In genomic region chr11:49249811-49250421, GRCm38 (mm10) we compare ENCODE assay signal across 7 mouse cellular contexts. TPM values are rescaled to one million over a fixed set of nuclear protein-coding genes. Genes with fewer than 3 reads are reported as not detected.
DNase-seq lines count a peak whose midpoint lies in the region; ATAC-seq and TF ChIP-seq lines count a peak whose summit lies in the region.

No protein-coding gene starts in this region.

- peak overlapping the region; percentile 70 for H3K4me3 ChIP-seq in bone marrow, adult 2 months (replicated peaks; ENCODE audit: control insufficient read depth, low read depth, low read length)
- H3K4me3 ChIP-seq in hindbrain, embryonic 11.5 days (ENCODE audit: low read depth, low read length): peak overlapping the region; percentile 69
- peak overlapping the region; percentile 75 for H3K4me3 ChIP-seq in liver, adult 2 months (ENCODE audit: insufficient read depth, low read depth, low read length)
- H3K4me3 ChIP-seq in neural tube, embryonic 12.5 days: peak overlapping the region; percentile 60

- H3K36me3 ChIP-seq in hindbrain, embryonic 11.5 days (ENCODE audit: control insufficient read depth, insufficient read depth, low read length): no peaks in the 10 kb centered on the region
- H3K36me3 ChIP-seq in liver, adult 2 months (ENCODE audit: control insufficient read depth, insufficient read depth, low read length): peaks cover 8% of the 10 kb centered on the region
- H3K36me3 ChIP-seq in neural tube, embryonic 12.5 days: peaks cover 7% of the 10 kb centered on the region

- H3K79me2 ChIP-seq in liver, adult 2 months (ENCODE audit: control insufficient read depth, insufficient read depth, low read length): peaks cover 55% of the 10 kb centered on the region

- intact Hi-C loops in left cerebral cortex, postnatal 25 days (cut with DNase I): loop anchor here (5.0 to 10.0 kb wide), 2 partner anchors 393 to 445 kb away; partner anchors contain the start of gene Rack1

- H3K4me2 ChIP-seq in hindbrain, embryonic 11.5 days (replicated peaks; ENCODE audit: low read depth, low read length): peak overlapping the region; percentile 84
- peak overlapping the region; percentile 87 for H3K4me2 ChIP-seq in neural tube, embryonic 12.5 days (replicated peaks)

- WGBS in bone marrow, adult 2 months: under 1% methylated on average over 10 of the region's 10 CpGs
- WGBS in hindbrain, embryonic 11.5 days: 33% methylated on average over 10 of the region's 10 CpGs
- WGBS in liver, adult 2 months: 3% methylated on average over 10 of the region's 10 CpGs
- WGBS in neural tube, embryonic 12.5 days: 27% methylated on average over 10 of the region's 10 CpGs

- peaks cover 15% of the 10 kb centered on the region for H3K4me1 ChIP-seq in bone marrow, adult 2 months (ENCODE audit: control insufficient read depth, insufficient read depth, low read length)
- peaks cover 3% of the 10 kb centered on the region for H3K4me1 ChIP-seq in hindbrain, embryonic 11.5 days (replicated peaks; ENCODE audit: control insufficient read depth, insufficient read depth, low read length)
- peaks cover 36% of the 10 kb centered on the region for H3K4me1 ChIP-seq in liver, adult 2 months (ENCODE audit: control insufficient read depth, insufficient read depth, low read length)
- peaks cover 23% of the 10 kb centered on the region for H3K4me1 ChIP-seq in neural tube, embryonic 12.5 days

- no peak for TF ChIP-seq CTCF in bone marrow, adult 2 months (IDR thresholded peaks at IDR 0.05; ENCODE audit: control insufficient read depth, insufficient read depth, low read length)
- no peak for TF ChIP-seq CTCF in liver, adult 2 months (IDR thresholded peaks at IDR 0.05; ENCODE audit: low read depth, low read length)

- peak overlapping the region; percentile 99 for H3K27ac ChIP-seq in bone marrow, adult 2 months (ENCODE audit: control insufficient read depth, insufficient read depth, low read depth, low read length, poor library complexity)
- H3K27ac ChIP-seq in hindbrain, embryonic 11.5 days (ENCODE audit: low read depth, low read length): peak overlapping the region; percentile 74
- H3K27ac ChIP-seq in liver, adult 2 months (replicated peaks; ENCODE audit: insufficient read depth, low read depth, low read length): peak overlapping the region; percentile 82
- H3K27ac ChIP-seq in neural tube, embryonic 12.5 days: no peak overlapping the region

- no peak; the same call in 1 of the 2 replicates for ATAC-seq in hindbrain, embryonic 11.5 days (ENCODE audit: low FRiP score)
- ATAC-seq in neural tube, embryonic 12.5 days (ENCODE audit: low FRiP score, low read depth): no peak; the same call in 1 of the 2 replicates

- TF ChIP-seq POLR2A in bone marrow, adult 2 months (IDR thresholded peaks at IDR 0.05; ENCODE audit: borderline replicate concordance, control insufficient read depth, low read depth, low read length): no peak
- TF ChIP-seq POLR2A in liver, adult 2 months (IDR thresholded peaks at IDR 0.05; ENCODE audit: extremely low read depth, insufficient read depth, low read length): no peak

- no peaks in the 10 kb centered on the region for H3K27me3 ChIP-seq in hindbrain, embryonic 11.5 days (ENCODE audit: control insufficient read depth, insufficient read depth, low read length)
- H3K27me3 ChIP-seq in liver, adult 2 months (ENCODE audit: control insufficient read depth, insufficient read depth, low read length): no peaks in the 10 kb centered on the region
- no peaks in the 10 kb centered on the region for H3K27me3 ChIP-seq in neural tube, embryonic 12.5 days (replicated peaks)

- DNase-seq in CD8-positive naive resting alpha-beta T cell, adult 2 months (ENCODE audit: low read depth in 2 of 2, low spot score in 2 of 2): peak; percentile 62 to 67
- DNase-seq in hindbrain, embryonic 11.5 days (ENCODE audit: low spot score): no peak
- peak; percentile 41 for DNase-seq in liver, adult 2 months (ENCODE audit: extremely low read depth, low read depth, low spot score)
- no peak for DNase-seq in gastrocnemius, postnatal 25 days
- DNase-seq in left cerebral cortex, postnatal 25 days (ENCODE audit: low spot score in 2 of 2): no peak

- no peaks in the 10 kb centered on the region for H3K9me3 ChIP-seq in hindbrain, embryonic 11.5 days (ENCODE audit: control insufficient read depth, low read length)
- H3K9me3 ChIP-seq in neural tube, embryonic 12.5 days: no peaks in the 10 kb centered on the region

- H3K9ac ChIP-seq in hindbrain, embryonic 11.5 days (ENCODE audit: low read depth, low read length): peak overlapping the region; percentile 93
- H3K9ac ChIP-seq in liver, adult 2 months (ENCODE audit: low read depth, low read length): peak overlapping the region; percentile 82
- H3K9ac ChIP-seq in neural tube, embryonic 12.5 days: peak overlapping the region; percentile 80

RNA-seq across cellular contexts. Expression of gene Mgat1, which starts 5.9 kb away (rescaled TPM):
- polyA plus RNA-seq in bone marrow, adult 2 months (2011; ENCODE audit: insufficient read depth, insufficient read length, low replicate concordance, missing spikeins): 37.4 and 63.1 TPM in 2 replicates
- 28.7 and 31.0 TPM in 2 replicates for polyA plus RNA-seq in hindbrain, embryonic 11.5 days (2014; fragmentation: Nextera tagmentation; extraction: Ambion mirVana)
- total RNA-seq in liver, adult 2 months (2014; rRNA removed): 44.7 and 60.8 TPM in 2 replicates
- polyA plus RNA-seq in liver, adult 2 months (2012; rRNA removed): 134 and 145 TPM in 2 replicates
- 36.6 and 36.7 TPM in 2 replicates for polyA plus RNA-seq in neural tube, embryonic 12.5 days (2016; fragmentation: Nextera tagmentation; extraction: Ambion mirVana)
- 10 to 100 TPM; 33.7 to 33.9 TPM for total RNA-seq in gastrocnemius, postnatal 25 days (2021)
- 10 to 100 TPM; 69.0 to 79.2 TPM for total RNA-seq in left cerebral cortex, postnatal 25 days (2021)

RNA-seq across cellular contexts. Expression of gene Olfr1393, which starts 28.2 kb away (rescaled TPM):
- 0.50 TPM in 1 of 2 replicates, not detected in the other for polyA plus RNA-seq in bone marrow, adult 2 months (2011; ENCODE audit: insufficient read depth, insufficient read length, low replicate concordance, missing spikeins)
- polyA plus RNA-seq in hindbrain, embryonic 11.5 days (2014; fragmentation: Nextera tagmentation; extraction: Ambion mirVana): not detected in 2 replicates
- 0.09 and 0.27 TPM in 2 replicates for total RNA-seq in liver, adult 2 months (2014; rRNA removed)
- 0.47 and 0.55 TPM in 2 replicates for polyA plus RNA-seq in liver, adult 2 months (2012; rRNA removed)
- polyA plus RNA-seq in neural tube, embryonic 12.5 days (2016; fragmentation: Nextera tagmentation; extraction: Ambion mirVana): 0.06 TPM in 1 of 2 replicates, not detected in the other
- under 1 TPM in 1 of 2 experiments, not detected in 1; 0.08 TPM for total RNA-seq in gastrocnemius, postnatal 25 days (2021)
- under 1 TPM; 0.23 to 0.34 TPM for total RNA-seq in left cerebral cortex, postnatal 25 days (2021)

RNA-seq across cellular contexts. Expression of gene Olfr1392, which starts 35.2 kb away (rescaled TPM):
- not detected in 2 replicates for polyA plus RNA-seq in bone marrow, adult 2 months (2011; ENCODE audit: insufficient read depth, insufficient read length, low replicate concordance, missing spikeins)
- polyA plus RNA-seq in hindbrain, embryonic 11.5 days (2014; fragmentation: Nextera tagmentation; extraction: Ambion mirVana): not detected in 2 replicates
- total RNA-seq in liver, adult 2 months (2014; rRNA removed): not detected in 2 replicates
- 0.09 and 0.26 TPM in 2 replicates for polyA plus RNA-seq in liver, adult 2 months (2012; rRNA removed)
- polyA plus RNA-seq in neural tube, embryonic 12.5 days (2016; fragmentation: Nextera tagmentation; extraction: Ambion mirVana): 0.20 TPM in 1 of 2 replicates, not detected in the other
- total RNA-seq in gastrocnemius, postnatal 25 days (2021): not detected
- total RNA-seq in left cerebral cortex, postnatal 25 days (2021): under 1 TPM in 1 of 2 experiments, not detected in 1; 0.14 TPM

RNA-seq across cellular contexts. Expression of gene Zfp62, which starts 46.8 kb away (rescaled TPM):
- polyA plus RNA-seq in bone marrow, adult 2 months (2011; ENCODE audit: insufficient read depth, insufficient read length, low replicate concordance, missing spikeins): 10.4 and 12.0 TPM in 2 replicates
- 59.0 and 63.2 TPM in 2 replicates for polyA plus RNA-seq in hindbrain, embryonic 11.5 days (2014; fragmentation: Nextera tagmentation; extraction: Ambion mirVana)
- 18.3 and 18.8 TPM in 2 replicates for total RNA-seq in liver, adult 2 months (2014; rRNA removed)
- polyA plus RNA-seq in liver, adult 2 months (2012; rRNA removed): 0.71 and 1.4 TPM in 2 replicates
- 49.5 and 61.0 TPM in 2 replicates for polyA plus RNA-seq in neural tube, embryonic 12.5 days (2016; fragmentation: Nextera tagmentation; extraction: Ambion mirVana)
- total RNA-seq in gastrocnemius, postnatal 25 days (2021): 10 to 100 TPM; 20.3 to 22.8 TPM
- 10 to 100 TPM; 51.8 to 58.5 TPM for total RNA-seq in left cerebral cortex, postnatal 25 days (2021)

RNA-seq across cellular contexts. Expression of gene Olfr10, which starts 54.6 kb away (rescaled TPM):
- polyA plus RNA-seq in bone marrow, adult 2 months (2011; ENCODE audit: insufficient read depth, insufficient read length, low replicate concordance, missing spikeins): not detected in 2 replicates
- polyA plus RNA-seq in hindbrain, embryonic 11.5 days (2014; fragmentation: Nextera tagmentation; extraction: Ambion mirVana): not detected in 2 replicates
- total RNA-seq in liver, adult 2 months (2014; rRNA removed): not detected in 2 replicates
- polyA plus RNA-seq in liver, adult 2 months (2012; rRNA removed): not detected in 2 replicates
- not detected in 2 replicates for polyA plus RNA-seq in neural tube, embryonic 12.5 days (2016; fragmentation: Nextera tagmentation; extraction: Ambion mirVana)
- not detected for total RNA-seq in gastrocnemius, postnatal 25 days (2021)
- total RNA-seq in left cerebral cortex, postnatal 25 days (2021): not detected

Comparison
In these comparisons a context has a peak if more than half of its experiments do, and no peak if none do; other contexts are left out.
1. DNase-seq: peak in CD8-positive naive resting alpha-beta T cell, adult 2 months (2 of 2) and liver, adult 2 months (single experiment); none in hindbrain, embryonic 11.5 days (single experiment), gastrocnemius, postnatal 25 days (single experiment) and left cerebral cortex, postnatal 25 days (0 of 2).
2. Peak in every context shown above with its lines, with median percentiles within 50 percentile points of each other: H3K4me3 ChIP-seq and H3K9ac ChIP-seq.